Mouse (Mus musculus): ENCODE data around the gene Gm10309. TPM values are rescaled to one million over a fixed set of nuclear protein-coding genes. Genes with fewer than 3 reads are reported as not detected.

The Gm10309 gene
- polyA plus RNA-seq, 1 experiment from 2014 or later, result 0.16 TPM

- 78% methylated on average over 5 of the region's 5 CpGs for WGBS
- peak overlapping the region; percentile 43; the same call in 1 of the 2 replicates for H3K27ac ChIP-seq
Observed at GRCm38 (mm10) chr17:86506881-86507280, 1.8 kb upstream of the Gm10309 start.

GRCm38 (mm10) chr17:86503208-86503897, 1.7 kb downstream of the Gm10309 start:
- no peak overlapping the region for H3K4me3 ChIP-seq
- 0 out of 2 replicates have a peak, but pooled peaks cover 3% of the 10 kb centered on the region for H3K36me3 ChIP-seq
- DNase-seq (ENCODE audit: low spot score), result no peak
- WGBS, result 94% methylated on average over 9 of the region's 9 CpGs
- H3K9me3 ChIP-seq (replicated peaks), result no peaks in the 10 kb centered on the region
- H3K27ac ChIP-seq, result no peak overlapping the region
- peaks cover 30% of the 10 kb centered on the region for H3K4me1 ChIP-seq
- no peaks in the 10 kb centered on the region for H3K27me3 ChIP-seq (ENCODE audit: low read depth, poor library complexity, severe bottlenecking)

More at GRCm38 (mm10) chr17:86506881-86507280, 1.8 kb upstream of the Gm10309 start:
- no peak for DNase-seq (ENCODE audit: low spot score)
- Histone ChIP-seq H3K27me3 (ENCODE audit: low read depth, poor library complexity, severe bottlenecking) (no peaks in the 10 kb centered on the region), H3K4me1 (peaks cover 14% of the 10 kb centered on the region), H3K9me3 (replicated peaks) (no peaks in the 10 kb centered on the region), H3K36me3 (no peaks in the 10 kb centered on the region), H3K4me3 (no peak overlapping the region)

- WGBS, result 85% methylated on average over 4 of the region's 4 CpGs
Observed at GRCm38 (mm10) chr17:86501393-86501792, 3.6 kb downstream of the Gm10309 start.

GRCm38 (mm10) chr17:86499359-86500045, 5.5 kb downstream of the Gm10309 start:
- Histone ChIP-seq H3K27me3 (ENCODE audit: low read depth, poor library complexity, severe bottlenecking) (no peaks in the 10 kb centered on the region), H3K36me3 (0 out of 2 replicates have a peak, but pooled peaks cover 3% of the 10 kb centered on the region), H3K4me3 (no peak overlapping the region), H3K9me3 (replicated peaks) (no peaks in the 10 kb centered on the region), H3K27ac (peak overlapping the region; percentile 67), H3K4me1 (peaks cover 33% of the 10 kb centered on the region)
- WGBS, result 73% methylated on average over 15 of the region's 15 CpGs
- DNase-seq (ENCODE audit: low spot score), result peak; percentile 41

More at GRCm38 (mm10) chr17:86501393-86501792, 3.6 kb downstream of the Gm10309 start:
- 0 out of 2 replicates have a peak, but pooled peaks cover 3% of the 10 kb centered on the region for H3K36me3 ChIP-seq
- no peaks in the 10 kb centered on the region for H3K9me3 ChIP-seq (replicated peaks)
- peaks cover 32% of the 10 kb centered on the region for H3K4me1 ChIP-seq
- no peak for DNase-seq (ENCODE audit: low spot score)
- H3K27me3 ChIP-seq (ENCODE audit: low read depth, poor library complexity, severe bottlenecking), result no peaks in the 10 kb centered on the region
- H3K4me3 ChIP-seq, result no peak overlapping the region
- H3K27ac ChIP-seq, result no peak overlapping the region

GRCm38 (mm10) chr17:86497302-86497701, 7.7 kb downstream of the Gm10309 start:
- Histone ChIP-seq H3K27me3 (ENCODE audit: low read depth, poor library complexity, severe bottlenecking) (no peaks in the 10 kb centered on the region), H3K9me3 (replicated peaks) (no peaks in the 10 kb centered on the region), H3K36me3 (0 out of 2 replicates have a peak, but pooled peaks cover 3% of the 10 kb centered on the region), H3K4me1 (peaks cover 42% of the 10 kb centered on the region), H3K4me3 (no peak overlapping the region), H3K27ac (no peak overlapping the region)
- WGBS, result 75% methylated on average over 4 of the region's 4 CpGs
- no peak for DNase-seq (ENCODE audit: low spot score)

- 90% methylated on average over 9 of the region's 9 CpGs for whole genome bisulfite sequencing
- H3K9me3 ChIP-seq (replicated peaks), result no peaks in the 10 kb centered on the region
- H3K27ac ChIP-seq, result no peak overlapping the region
- no peaks in the 10 kb centered on the region for H3K27me3 ChIP-seq (ENCODE audit: low read depth, poor library complexity, severe bottlenecking)
- no peak overlapping the region for H3K4me3 ChIP-seq
- H3K36me3 ChIP-seq, result 0 out of 2 replicates have a peak, but pooled peaks cover 3% of the 10 kb centered on the region
- peaks cover 42% of the 10 kb centered on the region for H3K4me1 ChIP-seq
- peak; percentile 54 for DNase-seq (ENCODE audit: low spot score)
Observed at GRCm38 (mm10) chr17:86496123-86496771, 8.8 kb downstream of the Gm10309 start.

- H3K27ac ChIP-seq, result no peak overlapping the region
- DNase-seq (ENCODE audit: low spot score), result no peak
- H3K4me3 ChIP-seq, result no peak overlapping the region
- peaks cover 36% of the 10 kb centered on the region for H3K4me1 ChIP-seq
- no peaks in the 10 kb centered on the region for H3K27me3 ChIP-seq (ENCODE audit: low read depth, poor library complexity, severe bottlenecking)
- WGBS, result 71% methylated on average over 6 of the region's 6 CpGs
- H3K36me3 ChIP-seq, result 0 out of 2 replicates have a peak, but pooled peaks cover 3% of the 10 kb centered on the region
- H3K9me3 ChIP-seq (replicated peaks), result no peaks in the 10 kb centered on the region
Observed at GRCm38 (mm10) chr17:86494895-86495294, 10.1 kb downstream of the Gm10309 start.

GRCm38 (mm10) chr17:86494494-86494893, 10.5 kb downstream of the Gm10309 start:
- no peaks in the 10 kb centered on the region for H3K9me3 ChIP-seq (replicated peaks)
- peaks cover 32% of the 10 kb centered on the region for H3K4me1 ChIP-seq
- 86% methylated on average over 6 of the region's 6 CpGs for WGBS
- H3K4me3 ChIP-seq, result no peak overlapping the region
- no peak overlapping the region for H3K27ac ChIP-seq
- H3K36me3 ChIP-seq, result 0 out of 2 replicates have a peak, but pooled peaks cover 3% of the 10 kb centered on the region
- H3K27me3 ChIP-seq (ENCODE audit: low read depth, poor library complexity, severe bottlenecking), result no peaks in the 10 kb centered on the region
- no peak for DNase-seq (ENCODE audit: low spot score)

- 0 out of 2 replicates have a peak, but pooled peaks cover 3% of the 10 kb centered on the region for H3K36me3 ChIP-seq
- no peaks in the 10 kb centered on the region for H3K27me3 ChIP-seq (ENCODE audit: low read depth, poor library complexity, severe bottlenecking)
- peak overlapping the region; percentile 26; the same call in 1 of the 2 replicates for H3K27ac ChIP-seq
- H3K4me3 ChIP-seq, result no peak overlapping the region
- H3K4me1 ChIP-seq, result peaks cover 27% of the 10 kb centered on the region
- no peak for DNase-seq (ENCODE audit: low spot score)
- no peaks in the 10 kb centered on the region for H3K9me3 ChIP-seq (replicated peaks)
- WGBS, result 63% methylated on average over 8 of the region's 8 CpGs
Observed at GRCm38 (mm10) chr17:86493891-86494420, 11.1 kb downstream of the Gm10309 start.

- 89% methylated on average over 7 of the region's 7 CpGs for WGBS
- Histone ChIP-seq H3K27me3 (ENCODE audit: low read depth, poor library complexity, severe bottlenecking) (no peaks in the 10 kb centered on the region), H3K36me3 (no peaks in the 10 kb centered on the region), H3K4me1 (peaks cover 12% of the 10 kb centered on the region), H3K4me3 (no peak overlapping the region), H3K27ac (no peak overlapping the region), H3K9me3 (replicated peaks) (no peaks in the 10 kb centered on the region)
- no peak for DNase-seq (ENCODE audit: low spot score)
Observed at GRCm38 (mm10) chr17:86492376-86492775, 12.7 kb downstream of the Gm10309 start.

GRCm38 (mm10) chr17:86489827-86490226, 15.2 kb downstream of the Gm10309 start:
- H3K9me3 ChIP-seq (replicated peaks), result no peaks in the 10 kb centered on the region
- WGBS, result 94% methylated on average over 10 of the region's 10 CpGs
- DNase-seq (ENCODE audit: low spot score), result no peak

GRCm38 (mm10) chr17:86487450-86487849, 17.6 kb downstream of the Gm10309 start:
- Histone ChIP-seq H3K4me1 (0 out of 2 replicates have a peak, but pooled peaks cover 4% of the 10 kb centered on the region), H3K9me3 (replicated peaks) (no peaks in the 10 kb centered on the region), H3K4me3 (no peak overlapping the region), H3K27ac (no peak overlapping the region), H3K27me3 (ENCODE audit: low read depth, poor library complexity, severe bottlenecking) (no peaks in the 10 kb centered on the region), H3K36me3 (no peaks in the 10 kb centered on the region)
- 87% methylated on average over 3 of the region's 3 CpGs for WGBS
- no peak for DNase-seq (ENCODE audit: low spot score)

More at GRCm38 (mm10) chr17:86489827-86490226, 15.2 kb downstream of the Gm10309 start:
- peaks cover 11% of the 10 kb centered on the region for H3K4me1 ChIP-seq
- no peak overlapping the region for H3K27ac ChIP-seq
- no peaks in the 10 kb centered on the region for H3K27me3 ChIP-seq (ENCODE audit: low read depth, poor library complexity, severe bottlenecking)
- no peak overlapping the region for H3K4me3 ChIP-seq
- H3K36me3 ChIP-seq, result no peaks in the 10 kb centered on the region
